Mouse (Mus musculus): ENCODE data around the gene Slc39a3. TPM values are rescaled to one million over a fixed set of nuclear protein-coding genes. Genes with fewer than 3 reads are reported as not detected.

The Slc39a3 gene
- polyA plus RNA-seq, 1 experiment from 2014 or later, result 9.4 TPM

Other genes with a start within 250 kb of the Slc39a3 start
- 116 and 121 TPM in 2 replicates for gene Sf3a2, start 239.2 kb downstream of the Slc39a3 start, polyA plus RNA-seq (2014; fragmentation: Nextera tagmentation; extraction: Ambion mirVana)
- 178 and 188 TPM in 2 replicates for gene Plekhj1, start 238.8 kb downstream of the Slc39a3 start, polyA plus RNA-seq (2014; fragmentation: Nextera tagmentation; extraction: Ambion mirVana)
- gene Amh, start 232.2 kb downstream of the Slc39a3 start, polyA plus RNA-seq (2014; fragmentation: Nextera tagmentation; extraction: Ambion mirVana), result 0.14 TPM in 1 of 2 replicates, not detected in the other
- gene Jsrp1, start 223.9 kb downstream of the Slc39a3 start, polyA plus RNA-seq (2014; fragmentation: Nextera tagmentation; extraction: Ambion mirVana), result 1.1 and 1.5 TPM in 2 replicates
- 1,793 and 1,800 TPM in 2 replicates for gene Oaz1, start 210.8 kb downstream of the Slc39a3 start, polyA plus RNA-seq (2014; fragmentation: Nextera tagmentation; extraction: Ambion mirVana)
- 0.05 TPM in 1 of 2 replicates, not detected in the other for gene Lingo3, start 193.4 kb downstream of the Slc39a3 start, polyA plus RNA-seq (2014; fragmentation: Nextera tagmentation; extraction: Ambion mirVana)
- 403 and 453 TPM in 2 replicates for gene Lsm7, start 182.2 kb downstream of the Slc39a3 start, polyA plus RNA-seq (2014; fragmentation: Nextera tagmentation; extraction: Ambion mirVana)
- 58.5 and 63.8 TPM in 2 replicates for gene Sppl2b, start 182.2 kb downstream of the Slc39a3 start, polyA plus RNA-seq (2014; fragmentation: Nextera tagmentation; extraction: Ambion mirVana)
- not detected in 2 replicates for gene Tmprss9, start 165.6 kb downstream of the Slc39a3 start, polyA plus RNA-seq (2014; fragmentation: Nextera tagmentation; extraction: Ambion mirVana)
- 396 and 445 TPM in 2 replicates for gene Timm13, start 136.5 kb downstream of the Slc39a3 start, polyA plus RNA-seq (2014; fragmentation: Nextera tagmentation; extraction: Ambion mirVana)
- gene Lmnb2, start 119.2 kb downstream of the Slc39a3 start, polyA plus RNA-seq (2014; fragmentation: Nextera tagmentation; extraction: Ambion mirVana), result 16.2 and 18.2 TPM in 2 replicates
- gene Gadd45b, start 107.4 kb downstream of the Slc39a3 start, polyA plus RNA-seq (2014; fragmentation: Nextera tagmentation; extraction: Ambion mirVana), result 4.0 and 5.0 TPM in 2 replicates
- gene Gng7, start 22.5 kb downstream of the Slc39a3 start, polyA plus RNA-seq (2014; fragmentation: Nextera tagmentation; extraction: Ambion mirVana), result 1.8 and 2.1 TPM in 2 replicates
- gene Diras1, start 11.8 kb downstream of the Slc39a3 start, polyA plus RNA-seq (2014; fragmentation: Nextera tagmentation; extraction: Ambion mirVana), result 0.45 TPM in 1 of 2 replicates, not detected in the other
- gene Sgta, start 22.8 kb upstream of the Slc39a3 start, polyA plus RNA-seq (2014; fragmentation: Nextera tagmentation; extraction: Ambion mirVana), result 147 and 153 TPM in 2 replicates
- 80.3 and 84.0 TPM in 2 replicates for gene Thop1, start 32.6 kb upstream of the Slc39a3 start, polyA plus RNA-seq (2014; fragmentation: Nextera tagmentation; extraction: Ambion mirVana)
- 17.3 and 17.6 TPM in 2 replicates for gene Creb3l3, start 61.4 kb upstream of the Slc39a3 start, polyA plus RNA-seq (2014; fragmentation: Nextera tagmentation; extraction: Ambion mirVana)
- gene Map2k2, start 68.5 kb upstream of the Slc39a3 start, polyA plus RNA-seq (2014; fragmentation: Nextera tagmentation; extraction: Ambion mirVana), result 201 and 207 TPM in 2 replicates
- gene Zbtb7a, start 97.8 kb upstream of the Slc39a3 start, polyA plus RNA-seq (2014; fragmentation: Nextera tagmentation; extraction: Ambion mirVana), result 31.6 and 34.2 TPM in 2 replicates
- gene Pias4, start 130.5 kb upstream of the Slc39a3 start, polyA plus RNA-seq (2014; fragmentation: Nextera tagmentation; extraction: Ambion mirVana), result 41.2 and 50.9 TPM in 2 replicates
- gene Eef2, start 139.2 kb upstream of the Slc39a3 start, polyA plus RNA-seq (2014; fragmentation: Nextera tagmentation; extraction: Ambion mirVana), result 626 and 647 TPM in 2 replicates
- 44.5 and 45.6 TPM in 2 replicates for gene Dapk3, start 145.6 kb upstream of the Slc39a3 start, polyA plus RNA-seq (2014; fragmentation: Nextera tagmentation; extraction: Ambion mirVana)
- not detected in 2 replicates for gene 4930442H23Rik, start 146.4 kb upstream of the Slc39a3 start, polyA plus RNA-seq (2014; fragmentation: Nextera tagmentation; extraction: Ambion mirVana)
- gene Nmrk2, start 164.6 kb upstream of the Slc39a3 start, polyA plus RNA-seq (2014; fragmentation: Nextera tagmentation; extraction: Ambion mirVana), result not detected in 2 replicates
- gene Atcay, start 193.4 kb upstream of the Slc39a3 start, polyA plus RNA-seq (2014; fragmentation: Nextera tagmentation; extraction: Ambion mirVana), result 0.05 TPM in 1 of 2 replicates, not detected in the other
- gene Zfr2, start 195.7 kb upstream of the Slc39a3 start, polyA plus RNA-seq (2014; fragmentation: Nextera tagmentation; extraction: Ambion mirVana), result 1.3 and 2.1 TPM in 2 replicates
- gene Matk, start 215.5 kb upstream of the Slc39a3 start, polyA plus RNA-seq (2014; fragmentation: Nextera tagmentation; extraction: Ambion mirVana), result 2.1 TPM in 2 replicates
- 226 and 233 TPM in 2 replicates for gene Mrpl54, start 229.5 kb upstream of the Slc39a3 start, polyA plus RNA-seq (2014; fragmentation: Nextera tagmentation; extraction: Ambion mirVana)
- gene Apba3, start 229.5 kb upstream of the Slc39a3 start, polyA plus RNA-seq (2014; fragmentation: Nextera tagmentation; extraction: Ambion mirVana), result 47.5 and 55.0 TPM in 2 replicates